Mouse (Mus musculus) urinary bladder, postnatal 10 days (tissue): Measurements from ENCODE around the gene Iba57.

ENCODE experiments used
- DNase-seq: peaks from one replicate; pipeline ENCODE4 v3.0.0; 2022; ENCODE audit warnings: low spot score

The Iba57 gene

GRCm38 (mm10) chr11:59132065-59132464 lies 31.5 kb downstream of the Iba57 start:
- no peak for DNase-seq

GRCm38 (mm10) chr11:59131348-59131919 lies 32.1 kb downstream of the Iba57 start:
- no peak for DNase-seq

GRCm38 (mm10) chr11:59130782-59131181 lies 32.8 kb downstream of the Iba57 start:
- DNase-seq: no peak

GRCm38 (mm10) chr11:59105945-59106344 lies 57.6 kb downstream of the Iba57 start:
- no peak for DNase-seq
